In the genomic region with DNA sequence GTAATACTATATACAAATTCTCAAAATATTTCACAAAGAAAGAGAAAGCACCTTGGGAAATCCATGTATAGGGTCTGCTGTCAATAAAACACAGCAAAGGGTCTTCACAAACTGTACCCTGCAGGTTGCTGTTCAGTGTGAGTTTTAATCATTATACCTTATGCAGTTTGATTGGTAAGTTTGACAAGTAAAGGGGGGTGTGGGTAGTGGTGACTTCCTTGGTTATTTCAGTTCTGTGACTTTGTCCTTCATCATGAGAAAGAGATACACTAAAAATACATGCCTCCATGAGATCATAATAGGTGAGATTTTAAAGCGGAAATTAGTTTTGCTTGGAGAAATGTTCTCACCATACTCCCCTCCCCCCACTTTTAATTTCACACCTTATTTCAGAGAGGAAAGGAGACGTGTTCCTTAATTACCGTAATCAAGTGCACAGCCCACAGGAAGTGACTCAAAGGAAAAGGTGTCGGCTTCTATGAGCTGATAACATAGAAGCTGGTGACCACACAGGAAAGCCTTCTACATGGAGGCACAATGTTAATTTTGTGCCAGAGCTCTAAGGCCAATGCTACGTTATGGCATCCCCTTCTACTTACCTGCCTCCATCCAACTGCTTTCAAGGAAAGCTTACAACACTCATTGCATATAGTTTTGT, we compare ENCODE assay signal across 27 mouse cellular contexts. TPM values are rescaled to one million over a fixed set of nuclear protein-coding genes. Genes with fewer than 3 reads are reported as not detected.
DNase-seq lines count a peak whose midpoint lies in the region; ATAC-seq and TF ChIP-seq lines count a peak whose summit lies in the region.
"Had no signal": no experiment of that assay in that cellular context is flagged by ENCODE, and none has a peak within 500 bp of the region (broad histone marks: within the 10 kb centered on the region; RNA-seq: fewer than 3 reads in every experiment).

No protein-coding gene starts in this region.

- H3K4me2 ChIP-seq in forebrain, postnatal 0 days (ENCODE audit: low read depth), result no peak overlapping the region
- H3K4me2 ChIP-seq: embryonic facial prominence, embryonic 15.5 days; forebrain, embryonic 15.5 days; heart, embryonic 12.5 days; limb, embryonic 15.5 days; midbrain, embryonic 13.5 days; neural tube, embryonic 13.5 days had no signal

- peak overlapping the region; percentile 25 for H3K4me3 ChIP-seq in megakaryocyte, embryonic 14.5 days (replicated peaks)
- H3K4me3 ChIP-seq in forebrain, postnatal 0 days (ENCODE audit: low read depth, low read length), result no peak overlapping the region
- H3K4me3 ChIP-seq: embryonic facial prominence, embryonic 15.5 days; forebrain, embryonic 15.5 days; heart, embryonic 12.5 days; limb, embryonic 15.5 days; midbrain, embryonic 13.5 days; neural tube, embryonic 13.5 days had no signal

- peaks cover 39% of the 10 kb centered on the region for H3K4me1 ChIP-seq in megakaryocyte, embryonic 14.5 days
- no peaks in the 10 kb centered on the region for H3K4me1 ChIP-seq in forebrain, postnatal 0 days (ENCODE audit: insufficient read depth)
- H3K4me1 ChIP-seq: embryonic facial prominence, embryonic 15.5 days; forebrain, embryonic 15.5 days; heart, embryonic 12.5 days; limb, embryonic 15.5 days; midbrain, embryonic 13.5 days; neural tube, embryonic 13.5 days had no signal

- peak; percentile 73 for ATAC-seq in CD4-positive, CD25-positive, alpha-beta regulatory T cell, adult 4 months
- ATAC-seq in common myeloid progenitor, adult 5-6 weeks (replicated peaks; ENCODE audit: low read depth, poor library complexity, severe bottlenecking), result peak; percentile 99
- no peak for ATAC-seq in forebrain, postnatal 0 days
- ATAC-seq: forebrain, embryonic 15.5 days; lung, postnatal 0 days; midbrain, embryonic 13.5 days had no signal

- no peaks in the 10 kb centered on the region for H3K27me3 ChIP-seq in megakaryocyte, embryonic 14.5 days (replicated peaks)
- no peaks in the 10 kb centered on the region for H3K27me3 ChIP-seq in forebrain, postnatal 0 days (ENCODE audit: insufficient read depth, low read length)
- H3K27me3 ChIP-seq: embryonic facial prominence, embryonic 15.5 days; forebrain, embryonic 15.5 days; heart, embryonic 12.5 days; limb, embryonic 15.5 days; midbrain, embryonic 13.5 days; neural tube, embryonic 13.5 days had no signal

- 87% methylated on average over 5 of the region's 5 CpGs for WGBS in forebrain, postnatal 0 days

- no peak overlapping the region for H3K27ac ChIP-seq in forebrain, postnatal 0 days (ENCODE audit: low read depth, low read length)
- H3K27ac ChIP-seq: embryonic facial prominence, embryonic 15.5 days; forebrain, embryonic 15.5 days; limb, embryonic 15.5 days; macrophage; midbrain, embryonic 13.5 days; neural tube, embryonic 13.5 days had no signal

- H3K9me3 ChIP-seq in megakaryocyte, embryonic 14.5 days, result no peaks in the 10 kb centered on the region
- H3K9me3 ChIP-seq in forebrain, postnatal 0 days (ENCODE audit: low read length), result no peaks in the 10 kb centered on the region
- H3K9me3 ChIP-seq: embryonic facial prominence, embryonic 15.5 days; forebrain, embryonic 15.5 days; heart, embryonic 12.5 days; limb, embryonic 15.5 days; midbrain, embryonic 13.5 days; neural tube, embryonic 13.5 days had no signal

- H3K9ac ChIP-seq in forebrain, postnatal 0 days, result no peak overlapping the region
- H3K9ac ChIP-seq: embryonic facial prominence, embryonic 15.5 days; forebrain, embryonic 15.5 days; heart, embryonic 12.5 days; limb, embryonic 15.5 days; midbrain, embryonic 13.5 days; neural tube, embryonic 13.5 days had no signal

- no peaks in the 10 kb centered on the region for H3K36me3 ChIP-seq in megakaryocyte, embryonic 14.5 days (replicated peaks; ENCODE audit: low read length)
- no peaks in the 10 kb centered on the region for H3K36me3 ChIP-seq in forebrain, postnatal 0 days (ENCODE audit: insufficient read depth)
- H3K36me3 ChIP-seq: embryonic facial prominence, embryonic 15.5 days; forebrain, embryonic 15.5 days; heart, embryonic 12.5 days; limb, embryonic 15.5 days; midbrain, embryonic 13.5 days; neural tube, embryonic 13.5 days had no signal

- no peak for DNase-seq in cerebellum, postnatal 25 days
- DNase-seq in urinary bladder, postnatal 10 days (ENCODE audit: low spot score), result no peak
- DNase-seq in spleen, adult 18-20 months, result no peak
- no peak for DNase-seq in forebrain, postnatal 0 days
- DNase-seq: adrenal gland, adult 2 months; cerebellum, adult 2 months; cerebellum, postnatal 36 days; gastrocnemius, postnatal 10 days; heart, adult 11 months; heart, postnatal 10 days; kidney, adult 18-20 months; left cerebral cortex, postnatal 4 days; thymus, adult 2 months; thymus, postnatal 4 days had no signal

- no peak for TF ChIP-seq CTCF in forebrain, postnatal 0 days (IDR thresholded peaks at IDR 0.05; ENCODE audit: low read depth)

RNA-seq across cellular contexts. Expression of gene Kcnj16, which starts 48.9 kb away (rescaled TPM):
- polyA plus RNA-seq in CD4-positive, CD25-positive, alpha-beta regulatory T cell, adult 4 months (2017; shearing (Covaris generic)), result under 1 TPM; 0.27 to 0.73 TPM
- not detected in 2 replicates for total RNA-seq in common myeloid progenitor, adult 5-6 weeks (2017)
- polyA plus RNA-seq in megakaryocyte, embryonic 14.5 days (2012; ENCODE audit: insufficient read depth, low replicate concordance), result not detected in 2 replicates
- total RNA-seq in forebrain, postnatal 0 days (2014; rRNA removed), result 1.8 and 3.1 TPM in 2 replicates
- polyA plus RNA-seq in forebrain, postnatal 0 days (2015; fragmentation: Nextera tagmentation; extraction: Ambion mirVana), result 1.2 and 1.4 TPM in 2 replicates
- total RNA-seq: adrenal gland, adult 2 months; heart, postnatal 10 days had no signal
- polyA plus RNA-seq: adrenal gland, adult 2 months; C2C12; heart, embryonic 12.5 days; hindbrain, embryonic 11.5 days; limb, embryonic 15.5 days; lung, postnatal 0 days had no signal
